Mouse (Mus musculus) lung, postnatal 0 days (tissue): ENCODE data around the gene Aldh18a1.

Experiments
- CTCF ChIP-seq: IDR thresholded peaks from 2 replicates; pipeline ENCODE4 v1.5.1; 2016; ENCODE audit warnings: antibody characterized with exemption, mild to moderate bottlenecking
- EP300 ChIP-seq: IDR thresholded peaks from 2 replicates; pipeline ENCODE4 v1.6.1; 2016; ENCODE audit warnings: antibody characterized with exemption, mild to moderate bottlenecking, control low read depth

DNA sequence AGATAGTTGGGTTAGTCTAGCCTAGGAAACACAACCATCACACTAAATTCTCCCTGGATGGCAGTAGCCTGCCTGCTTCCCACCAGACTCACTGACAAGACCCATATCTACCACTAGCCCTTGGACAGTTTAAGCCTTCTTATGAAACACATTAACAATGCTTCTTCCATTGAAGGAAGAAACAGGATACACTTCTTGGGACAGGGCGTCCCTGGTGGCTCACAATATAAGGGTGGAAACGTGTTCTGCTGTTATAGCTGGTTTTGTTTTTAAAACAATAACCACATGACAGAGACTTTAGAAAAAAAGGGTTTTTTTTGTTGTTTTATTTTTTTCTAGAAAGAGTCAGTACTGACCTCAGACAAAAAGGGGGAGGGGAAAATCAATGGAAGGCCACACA is 79.0 kb downstream of the Aldh18a1 start:
- TF ChIP-seq EP300 (peak; percentile 47; the same call in 1 of the 2 replicates), CTCF (peak; percentile 55)
